34 mouse cellular contexts compared by ENCODE assay signal in genomic region chr9:74145203-74145602, GRCm38 (mm10). TPM values are rescaled to one million over a fixed set of nuclear protein-coding genes. Genes with fewer than 3 reads are reported as not detected.
"Had no signal": no experiment of that assay in that cellular context is flagged by ENCODE, and none has a peak within 500 bp of the region (broad histone marks: within the 10 kb centered on the region; RNA-seq: fewer than 3 reads in every experiment).

No protein-coding gene starts in this region.

- H3K27me3 ChIP-seq: heart, embryonic 12.5 days; heart, embryonic 13.5 days; heart, embryonic 15.5 days; intestine, embryonic 15.5 days had no signal

- H3K9me3 ChIP-seq: heart, embryonic 12.5 days; heart, embryonic 13.5 days; heart, embryonic 15.5 days; hindbrain, embryonic 10.5 days; hindbrain, embryonic 12.5 days; hindbrain, embryonic 13.5 days; hindbrain, embryonic 15.5 days; intestine, embryonic 15.5 days; kidney, embryonic 15.5 days had no signal

- H3K4me2 ChIP-seq: heart, embryonic 12.5 days; heart, embryonic 13.5 days; heart, embryonic 15.5 days; hindbrain, embryonic 12.5 days; hindbrain, embryonic 13.5 days; hindbrain, embryonic 14.5 days; hindbrain, embryonic 15.5 days; intestine, embryonic 15.5 days; kidney, embryonic 15.5 days had no signal

- H3K4me3 ChIP-seq: heart, embryonic 12.5 days; heart, embryonic 13.5 days; heart, embryonic 15.5 days; hindbrain, embryonic 10.5 days; hindbrain, embryonic 12.5 days; hindbrain, embryonic 13.5 days; hindbrain, embryonic 15.5 days; intestine, embryonic 15.5 days; kidney, embryonic 15.5 days; layer of hippocampus, adult 2 months; left cerebral cortex, adult 2 months had no signal

- DNase-seq: heart, postnatal 10 days; heart, postnatal 14 days; heart, postnatal 36 days; heart, postnatal 4 days; kidney, adult 11 months; kidney, adult 18-20 months; kidney, adult 2 months; kidney, adult 8-10 months; kidney, adult 9 months; kidney, postnatal 10 days; kidney, postnatal 14 days; kidney, postnatal 25 days; kidney, postnatal 36 days; kidney, postnatal 4 days; layer of hippocampus, adult 9-11 months; layer of hippocampus, postnatal 36 days had no signal

- H3K9ac ChIP-seq: heart, embryonic 12.5 days; heart, embryonic 13.5 days; heart, embryonic 15.5 days; hindbrain, embryonic 12.5 days; hindbrain, embryonic 13.5 days; hindbrain, embryonic 14.5 days; hindbrain, embryonic 15.5 days; intestine, embryonic 15.5 days; kidney, embryonic 15.5 days had no signal

- H3K4me1 ChIP-seq: heart, embryonic 12.5 days; heart, embryonic 13.5 days; heart, embryonic 15.5 days; hindbrain, embryonic 12.5 days; intestine, embryonic 15.5 days; kidney, embryonic 15.5 days had no signal

- H3K27ac ChIP-seq: heart, embryonic 13.5 days; heart, embryonic 15.5 days; hindbrain, embryonic 10.5 days; hindbrain, embryonic 12.5 days; hindbrain, embryonic 13.5 days; hindbrain, embryonic 14.5 days; hindbrain, embryonic 15.5 days; hindbrain, postnatal 0 days; intestine, embryonic 15.5 days; kidney, embryonic 15.5 days; kidney, postnatal 0 days; layer of hippocampus, adult 2 months; left cerebral cortex, adult 2 months had no signal

- H3K36me3 ChIP-seq: heart, embryonic 12.5 days; heart, embryonic 13.5 days; heart, embryonic 15.5 days; hindbrain, embryonic 10.5 days; hindbrain, embryonic 12.5 days; hindbrain, embryonic 13.5 days; hindbrain, embryonic 15.5 days; intestine, embryonic 15.5 days; kidney, embryonic 15.5 days had no signal

RNA-seq across cellular contexts. Expression of gene Wdr72, which starts 35.0 kb away (rescaled TPM):
- total RNA-seq: hematopoietic stem cell, adult 5-6 weeks; layer of hippocampus, adult 2 months; left cerebral cortex, adult 18-20 months had no signal
- polyA plus RNA-seq: inflammation-experienced regulatory T-cells, adult 6 months; large intestine, adult 2 months had no signal
